Mouse (Mus musculus) c-Kit-positive CD71-positive TER-119-negative erythroid progenitor cells, embryonic 14.5 days (primary cell): ENCODE data around the gene Fhit.
"Not testable (repeated sequence)": the region's sequence is repeated elsewhere in the genome, so short reads cannot be mapped to it uniquely, and the experiment has no call there.

Experiments
- DNase-seq: peaks from one replicate; pipeline ENCODE4 v3.0.0-alpha.2; 2013; ENCODE audit warnings: low read depth

The Fhit gene

DNA sequence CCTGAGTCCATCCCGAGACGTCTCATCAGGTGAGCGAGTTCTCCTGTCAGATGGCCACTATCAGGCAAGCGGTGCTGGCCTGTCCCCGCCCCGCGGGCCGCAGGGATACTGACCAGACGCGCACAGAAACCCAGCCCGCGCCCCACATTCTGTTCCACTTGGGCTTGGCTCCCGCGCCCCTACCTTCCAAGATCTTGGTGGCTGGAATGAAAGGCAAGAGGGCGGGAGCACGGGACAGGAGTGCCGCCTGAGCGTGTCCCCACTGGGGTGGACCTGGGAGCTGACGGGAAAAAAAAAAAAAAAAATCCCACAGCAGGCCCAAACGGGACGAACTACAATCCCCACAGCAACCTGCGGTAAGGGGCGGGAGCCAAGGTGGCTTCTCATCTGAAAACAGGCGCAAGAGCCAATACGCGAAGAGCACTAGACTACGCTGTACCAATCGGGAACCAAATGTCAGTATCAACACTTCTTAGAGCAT is at the start of gene Fhit:
TSS of gene Fhit (minus strand) at position 285 of the 481 bp plus-strand sequence.
- DNase-seq = peak; percentile 46

DNA sequence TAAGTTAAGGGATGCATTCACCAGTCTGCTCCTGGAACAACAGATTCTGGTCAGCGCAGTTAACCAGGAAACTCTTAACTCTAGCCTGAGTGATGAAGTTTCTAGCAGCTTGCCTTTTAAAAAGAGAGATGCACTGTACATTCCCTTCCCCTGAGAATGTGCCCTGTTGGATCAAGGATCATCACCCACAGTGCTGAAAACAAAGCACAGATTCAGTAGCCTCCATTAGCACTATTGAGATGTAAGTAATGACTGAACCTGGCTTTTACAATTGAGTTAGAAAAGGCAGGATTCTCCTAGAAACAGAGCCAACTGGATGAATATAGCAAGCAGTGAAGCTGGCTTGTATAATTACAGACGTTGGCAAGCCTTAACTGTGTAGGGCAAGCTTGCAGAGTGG is 45.0 kb upstream of the Fhit start:
- DNase-seq = no peak

DNA sequence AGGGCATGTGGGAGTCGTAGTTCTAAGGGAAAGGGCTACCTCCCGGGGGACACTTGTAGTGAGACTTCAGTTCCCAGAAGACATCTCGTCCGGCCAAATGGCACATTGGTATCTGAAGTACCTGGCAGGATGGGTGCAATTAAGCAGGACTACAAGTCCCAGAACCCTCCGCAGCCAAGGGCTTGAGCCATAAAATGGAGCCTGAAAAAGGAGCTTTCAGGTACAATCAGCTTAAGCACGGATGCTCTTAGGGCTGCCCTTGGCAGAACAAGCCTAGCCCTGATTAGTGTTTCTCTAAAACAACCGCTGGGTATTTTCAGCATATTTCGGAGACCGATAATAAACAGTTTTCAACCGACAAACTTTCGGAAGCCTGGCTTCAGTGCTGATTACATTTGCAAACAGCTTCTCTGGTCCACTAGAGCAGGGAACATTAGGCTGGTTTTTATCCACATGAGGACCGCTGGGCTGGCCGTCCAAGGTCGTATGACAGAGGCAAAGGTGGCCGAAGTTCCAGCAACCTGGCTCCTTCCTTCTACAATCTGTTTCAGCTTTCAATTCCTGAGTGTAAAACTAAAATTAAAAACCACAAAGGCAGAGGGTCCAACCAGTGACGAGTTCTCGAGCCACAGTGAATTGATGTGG is 907 bp downstream of the Fhit start:
- DNase-seq = peak; percentile 34

DNA sequence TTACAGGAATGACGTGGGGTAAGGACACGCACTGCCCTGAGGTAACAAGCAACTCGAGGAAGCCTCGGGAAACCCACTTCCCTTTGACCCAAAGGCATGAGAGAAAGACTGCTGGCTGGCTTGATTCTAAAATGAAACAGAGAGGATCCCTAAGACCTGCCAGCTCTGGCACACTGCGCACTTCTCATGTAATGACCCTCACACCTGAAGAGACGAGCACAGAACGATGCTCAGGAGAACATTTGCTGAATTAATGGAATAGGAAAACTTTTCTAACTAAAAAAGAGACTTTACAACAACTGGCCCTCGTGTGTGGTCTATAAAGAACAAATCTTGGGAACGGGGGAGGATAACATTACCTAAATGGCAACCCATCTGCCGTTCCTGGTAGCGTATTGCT is 2.2 kb downstream of the Fhit start:
- DNase-seq = no peak

DNA sequence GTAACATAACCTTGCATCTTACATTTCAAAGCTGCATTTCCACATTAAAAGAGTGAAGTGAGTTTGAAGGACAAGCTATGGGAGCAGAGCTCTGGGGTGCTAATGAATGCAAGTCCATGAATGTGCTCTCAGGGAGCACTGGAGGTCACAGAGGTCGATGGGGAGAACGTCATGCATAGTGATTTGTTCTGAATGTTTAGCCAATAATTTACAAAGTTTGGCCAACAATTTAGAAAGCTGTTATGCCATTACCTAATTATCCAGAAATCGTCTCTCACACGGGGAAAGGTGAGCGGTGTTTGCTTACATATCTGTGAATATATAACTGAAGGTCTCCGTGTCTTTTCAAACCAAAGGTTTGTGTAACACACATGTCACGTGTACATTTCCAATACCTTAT is 2.8 kb downstream of the Fhit start:
- no peak for DNase-seq

DNA sequence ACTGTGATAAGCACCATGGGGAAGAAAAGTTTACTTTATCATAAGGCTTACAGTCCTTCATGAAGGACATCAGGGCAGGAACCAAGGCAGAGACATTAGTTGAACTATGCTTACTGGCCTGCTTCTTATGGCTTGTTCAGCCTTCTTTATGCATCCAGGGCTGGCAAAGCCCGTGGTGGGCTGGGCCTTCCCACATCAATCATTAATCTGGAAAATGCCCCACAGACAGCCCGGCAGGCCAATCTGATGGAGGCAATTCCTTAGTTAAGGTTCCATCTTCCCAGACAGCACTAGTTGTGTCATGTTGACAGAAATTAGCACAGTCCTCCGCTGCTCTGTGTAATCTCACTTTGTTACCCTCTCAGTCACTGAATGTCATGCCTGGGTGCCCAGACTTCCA is 4.1 kb downstream of the Fhit start:
- DNase-seq = no peak

DNA sequence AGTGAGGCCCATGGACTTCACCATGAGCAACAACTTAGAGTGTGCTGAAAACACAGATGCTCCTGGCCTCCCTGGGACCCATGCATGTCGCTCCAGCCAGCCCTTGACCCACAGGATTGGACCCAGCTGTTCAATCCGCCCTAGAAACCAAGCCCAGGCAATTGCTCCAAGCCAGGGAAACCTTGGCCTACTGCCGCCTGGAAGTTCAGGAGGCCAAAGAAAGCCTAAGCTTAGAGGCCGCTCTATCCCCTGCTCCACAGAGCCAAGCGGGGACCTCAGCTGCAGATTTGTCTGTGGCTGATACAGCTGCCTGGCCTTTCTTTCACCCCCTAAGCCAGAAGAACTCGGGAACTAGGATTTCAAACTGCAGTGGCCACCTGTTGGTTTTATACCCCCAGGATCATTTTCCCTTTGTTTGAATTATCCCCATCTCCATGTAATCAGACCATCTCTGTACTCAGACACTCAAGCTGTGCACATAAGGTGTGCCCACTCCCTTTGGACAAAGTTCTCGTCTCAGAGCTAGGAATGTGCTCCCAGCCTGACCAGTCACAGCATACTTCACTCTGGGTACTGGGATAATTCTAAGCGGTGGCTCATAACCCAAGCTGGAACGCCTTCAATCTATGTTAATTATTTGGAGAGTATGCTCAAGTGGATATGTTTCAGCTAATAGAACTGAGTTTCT is 10.1 kb downstream of the Fhit start:
- no peak for DNase-seq

DNA sequence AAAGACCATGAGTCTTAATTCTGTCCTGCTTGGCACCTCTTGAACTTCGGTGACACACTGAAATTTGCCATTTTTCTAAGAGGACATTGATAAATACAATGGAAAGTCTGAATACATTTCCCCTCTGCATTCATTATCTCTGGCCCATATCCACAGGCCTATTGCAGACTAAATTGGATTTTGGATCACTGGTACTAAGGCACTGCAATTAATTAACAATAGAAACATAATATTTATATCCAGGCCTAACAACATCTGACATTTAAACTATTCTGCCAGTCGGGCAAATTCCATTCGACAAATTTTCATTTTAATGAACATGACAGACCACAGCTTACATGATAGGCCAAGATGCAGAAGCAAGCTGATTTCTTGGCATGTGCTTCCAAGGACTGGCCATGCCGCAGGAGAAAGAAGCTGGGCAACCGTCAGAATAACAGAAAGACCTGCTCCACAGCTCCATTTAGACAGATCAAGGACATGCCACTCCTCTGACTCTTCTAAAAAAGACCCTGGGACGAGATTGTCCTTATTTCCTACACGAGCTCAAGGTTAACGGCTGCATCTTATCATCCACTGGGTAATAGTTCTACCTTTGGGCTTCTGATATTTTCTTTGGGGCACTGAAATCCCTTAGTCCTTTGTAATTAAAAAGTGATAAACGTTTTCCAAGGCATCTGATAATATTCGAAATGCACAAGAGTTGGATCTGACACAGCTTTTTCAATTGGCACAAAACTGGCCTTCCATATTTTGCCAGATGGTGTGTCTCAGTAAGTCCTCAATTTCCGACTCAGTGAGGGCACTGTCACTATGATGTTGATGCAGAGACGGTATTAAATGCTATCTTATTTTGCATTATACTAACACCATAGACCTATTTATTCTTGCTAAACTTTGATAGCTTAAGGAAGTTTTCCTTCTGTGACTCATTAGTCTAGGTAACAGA is 27.8 kb downstream of the Fhit start:
- no peak for DNase-seq

DNA sequence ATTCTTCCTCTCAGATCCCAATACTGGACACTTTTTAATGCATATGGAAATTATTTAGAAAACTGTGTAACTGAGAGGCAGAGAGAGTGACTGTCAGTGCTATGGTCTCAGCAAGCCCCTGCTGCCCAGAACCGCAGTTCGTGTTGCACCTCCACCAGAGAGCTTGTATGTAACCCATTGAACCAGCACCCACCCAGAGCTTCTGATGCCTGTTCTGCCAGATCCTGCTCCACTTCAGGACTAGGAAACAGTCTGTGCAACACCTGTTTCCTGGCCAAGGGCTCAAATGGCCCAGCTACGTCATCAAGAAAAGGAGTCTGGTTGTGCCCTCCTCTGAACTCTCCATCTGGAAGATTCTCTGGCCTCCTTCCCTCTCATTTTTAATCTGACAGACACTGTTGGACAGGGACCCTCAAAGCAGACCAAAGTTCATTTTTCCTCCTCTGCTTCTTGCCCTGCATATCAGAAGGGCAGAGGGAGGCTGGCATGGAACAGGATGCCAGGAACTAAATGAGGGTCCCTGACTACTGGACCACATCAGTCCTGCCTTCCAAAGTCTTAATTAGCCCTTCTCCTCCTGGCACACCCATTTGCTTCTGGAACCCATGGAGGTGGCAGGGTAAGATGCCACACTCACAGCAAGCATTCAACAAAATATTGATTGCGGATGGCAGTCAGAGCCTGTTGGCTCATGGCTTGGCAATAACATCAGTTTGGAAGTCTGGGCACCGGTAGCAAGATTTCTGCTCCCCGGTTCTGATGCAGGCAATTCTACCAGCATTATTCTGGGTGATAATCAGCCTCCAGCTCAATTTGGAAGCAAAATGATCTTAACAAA is 29.0 kb downstream of the Fhit start:
- no peak for DNase-seq

DNA sequence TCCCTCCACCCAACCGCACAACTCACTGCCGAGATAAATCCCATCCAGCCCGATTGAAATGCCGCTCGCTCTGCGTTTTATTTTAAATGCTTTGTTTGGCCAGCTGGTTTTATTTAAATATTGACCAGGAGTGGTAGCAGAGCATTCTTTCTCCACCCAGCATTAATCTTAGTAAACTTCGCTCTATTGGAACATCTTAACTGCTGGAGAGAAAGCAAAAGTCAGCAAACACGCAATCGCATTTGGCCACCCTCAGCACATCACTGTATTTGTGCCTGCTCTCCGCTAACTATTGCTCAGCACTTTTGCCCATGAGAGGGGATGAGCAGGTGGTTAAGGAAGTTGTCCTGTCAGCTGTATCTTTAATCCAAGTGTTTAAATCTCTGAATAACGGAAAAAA is 36.7 kb downstream of the Fhit start:
- DNase-seq = no peak

DNA sequence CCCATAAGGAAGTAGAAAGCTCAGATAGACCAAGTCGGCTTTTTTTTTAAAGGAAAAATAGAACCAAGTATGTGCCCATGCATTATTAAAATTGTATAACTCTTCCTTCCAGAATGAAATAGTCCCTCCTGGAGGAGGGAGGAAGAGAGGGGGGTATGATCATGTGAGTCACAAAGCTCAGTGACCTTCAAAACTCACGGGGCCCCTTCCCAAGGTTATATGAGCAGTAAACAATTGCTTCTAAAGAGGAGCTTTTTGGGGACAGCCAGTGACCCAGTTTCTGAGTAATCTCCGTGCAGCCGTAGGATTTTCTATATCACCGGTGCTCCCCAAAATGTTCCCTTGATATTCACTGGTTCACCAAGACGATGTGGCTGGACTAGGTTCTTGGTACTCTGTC is 42.8 kb downstream of the Fhit start:
- DNase-seq = no peak

DNA sequence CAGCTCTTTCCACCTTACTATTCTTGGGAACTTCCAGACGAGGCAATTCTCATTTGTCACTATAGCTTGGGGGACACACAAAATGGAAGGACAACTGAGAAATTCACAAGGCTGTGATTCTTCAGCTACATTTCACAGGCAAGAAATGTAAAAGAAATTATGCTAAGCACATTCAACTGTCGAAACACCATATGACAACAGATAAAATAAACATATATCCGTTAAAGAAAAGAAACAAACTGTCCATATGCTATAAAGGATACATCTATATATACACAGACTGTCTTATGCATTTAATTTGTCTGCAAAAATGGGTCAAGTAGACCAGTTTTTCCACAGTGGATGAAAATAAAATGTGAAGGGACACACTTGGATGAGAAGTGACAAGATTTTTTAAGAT is 76.2 kb downstream of the Fhit start:
- DNase-seq = no peak

DNA sequence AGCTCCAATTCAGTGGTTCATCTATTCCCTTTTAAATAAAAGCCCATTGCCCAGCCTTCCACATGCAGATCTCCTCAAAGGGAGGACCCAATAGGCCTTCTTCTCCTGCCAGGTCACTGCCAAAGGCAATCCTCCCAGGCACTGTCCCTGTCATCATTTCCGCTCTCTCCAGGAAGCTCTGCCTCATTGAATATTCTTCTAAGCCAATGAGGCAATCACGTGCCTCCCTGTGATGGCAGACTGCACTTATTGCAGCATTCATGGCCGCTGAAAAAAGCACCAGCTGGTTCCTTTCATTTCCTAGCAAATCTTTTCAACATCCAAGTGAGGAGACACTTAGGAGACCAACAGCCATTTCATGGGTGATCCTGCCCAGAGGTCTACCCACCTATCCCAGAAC is 77.9 kb downstream of the Fhit start:
- no peak for DNase-seq

DNA sequence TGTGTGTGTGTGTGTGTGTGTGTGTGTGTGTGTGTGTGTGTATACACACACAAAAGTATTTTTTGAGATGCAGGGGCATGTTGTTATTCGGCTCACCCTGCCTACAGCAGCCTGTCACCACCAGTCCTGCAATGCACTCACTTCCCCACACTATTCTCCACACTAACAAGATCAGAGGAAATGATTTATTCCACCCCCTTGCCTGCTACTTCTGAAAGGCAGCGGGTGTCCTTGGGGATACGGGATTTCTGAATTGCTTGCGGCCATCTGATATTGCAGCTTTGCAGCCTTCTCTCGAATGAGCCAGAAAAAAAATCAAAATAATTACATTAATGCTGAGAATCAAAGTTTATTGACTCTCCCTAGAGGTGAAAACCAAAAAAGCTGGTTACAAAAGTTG is 78.4 kb downstream of the Fhit start:
- no peak for DNase-seq

DNA sequence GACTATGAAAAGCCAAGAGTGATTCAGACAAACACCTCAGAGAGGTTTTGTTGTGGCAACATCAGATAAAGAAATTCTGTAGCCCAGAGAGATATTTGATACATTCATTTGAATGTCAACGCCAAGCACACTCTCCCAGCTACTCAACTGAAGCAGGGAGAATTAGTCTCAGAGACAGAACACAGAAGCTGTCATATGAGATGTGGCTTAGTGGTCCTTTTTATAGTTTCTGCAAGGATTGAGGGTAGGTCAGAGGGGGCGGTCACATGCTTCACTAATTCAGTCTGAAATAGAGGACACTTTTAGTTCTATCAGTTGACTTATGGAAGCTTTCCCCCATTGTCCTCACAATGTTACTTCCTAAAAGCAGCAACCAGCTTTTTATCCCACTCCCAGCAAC is 98.2 kb downstream of the Fhit start:
- no peak for DNase-seq

DNA sequence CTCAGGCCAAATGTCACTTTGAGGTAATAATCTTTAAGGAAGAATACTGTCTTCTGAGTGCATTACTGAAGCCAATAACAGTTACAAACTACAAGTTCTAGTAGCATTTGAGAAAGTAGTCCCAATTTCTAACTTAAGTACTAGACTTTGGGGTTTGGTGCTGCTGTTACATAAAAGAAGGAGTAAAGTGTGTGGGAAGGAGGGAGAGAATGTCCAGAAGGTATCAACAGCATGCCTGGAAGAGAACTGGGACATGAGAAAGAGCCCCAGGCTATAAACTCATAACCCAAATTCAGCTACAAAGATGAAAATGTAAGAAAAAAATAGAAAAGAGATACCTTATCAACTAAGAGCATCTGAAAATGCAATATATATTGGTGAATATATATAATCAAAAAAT is 101.6 kb downstream of the Fhit start:
- DNase-seq = no peak

DNA sequence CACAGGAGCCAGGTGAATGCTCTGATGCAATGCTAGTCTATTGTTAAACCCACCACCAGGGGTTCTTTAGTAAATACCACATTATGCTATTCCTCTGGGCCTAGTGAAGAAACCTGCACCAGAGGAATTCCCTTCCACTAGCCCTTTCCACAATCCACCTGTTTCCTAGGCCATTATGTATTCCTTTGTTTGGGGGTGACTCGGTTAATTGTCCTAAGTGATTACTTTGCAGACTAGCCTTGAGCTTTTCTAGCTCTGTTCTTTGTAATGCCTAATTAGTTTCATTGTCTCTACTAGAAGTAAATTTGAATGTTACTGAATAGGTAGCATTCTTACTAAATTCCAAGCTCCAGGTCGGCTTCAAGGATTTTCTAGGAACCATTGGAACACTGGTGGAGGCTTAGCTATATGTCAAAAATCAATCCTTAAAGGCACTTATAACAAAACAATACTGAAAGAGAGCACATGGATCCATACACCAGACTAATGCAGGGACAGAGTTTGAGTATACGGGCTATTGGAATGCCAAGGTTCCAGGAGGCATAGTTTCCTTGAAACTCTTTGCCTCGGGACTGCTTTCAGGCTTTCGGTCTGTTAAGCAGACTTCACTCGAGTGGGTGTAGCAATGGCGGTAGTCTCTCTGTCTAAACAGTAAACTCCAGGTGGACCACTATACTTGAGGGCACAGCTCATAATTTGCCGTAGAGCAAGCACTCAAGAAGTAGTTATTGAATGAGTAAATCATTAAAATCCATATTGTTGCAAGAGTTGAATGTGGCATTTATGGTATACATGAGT is 122.1 kb downstream of the Fhit start:
- not testable (repeated sequence) for DNase-seq

DNA sequence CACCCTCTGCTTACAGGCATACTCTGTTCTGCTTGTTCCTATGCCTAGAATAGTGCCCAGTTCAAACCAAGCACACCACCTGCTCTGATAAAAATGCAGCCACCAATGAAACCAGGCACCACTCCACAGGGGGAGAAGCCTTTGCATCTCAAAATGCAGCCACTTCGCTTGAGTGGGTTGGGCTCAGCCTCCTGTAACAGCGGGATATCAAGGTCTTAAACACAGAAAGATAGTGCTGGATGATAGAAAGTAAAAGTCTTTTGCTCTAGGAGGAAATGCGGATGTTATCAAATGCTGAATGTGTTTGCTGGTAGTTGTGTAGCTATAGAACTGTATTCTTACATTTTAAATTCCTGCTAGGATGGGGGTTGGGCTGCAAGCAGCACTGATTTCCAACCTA is 140.4 kb downstream of the Fhit start:
- no peak for DNase-seq

DNA sequence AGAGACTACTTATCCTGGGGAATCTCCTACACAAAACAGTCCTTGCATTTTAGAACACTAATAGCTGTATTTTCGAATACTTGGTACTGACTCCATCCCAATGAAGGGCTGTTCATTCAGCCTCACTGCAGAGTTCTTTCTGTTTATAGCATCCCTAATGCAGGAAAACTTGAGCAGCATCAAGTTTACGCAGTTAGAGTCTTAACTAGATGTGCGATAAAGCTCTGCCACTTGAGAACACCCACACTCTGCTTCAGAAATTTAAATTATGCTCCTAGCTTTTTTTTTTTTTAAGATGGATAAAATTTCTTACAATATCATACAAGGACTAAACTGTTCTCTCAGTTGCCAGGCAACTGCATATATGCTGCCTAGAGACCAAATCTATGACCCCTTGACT is 183.2 kb downstream of the Fhit start:
- DNase-seq = no peak

DNA sequence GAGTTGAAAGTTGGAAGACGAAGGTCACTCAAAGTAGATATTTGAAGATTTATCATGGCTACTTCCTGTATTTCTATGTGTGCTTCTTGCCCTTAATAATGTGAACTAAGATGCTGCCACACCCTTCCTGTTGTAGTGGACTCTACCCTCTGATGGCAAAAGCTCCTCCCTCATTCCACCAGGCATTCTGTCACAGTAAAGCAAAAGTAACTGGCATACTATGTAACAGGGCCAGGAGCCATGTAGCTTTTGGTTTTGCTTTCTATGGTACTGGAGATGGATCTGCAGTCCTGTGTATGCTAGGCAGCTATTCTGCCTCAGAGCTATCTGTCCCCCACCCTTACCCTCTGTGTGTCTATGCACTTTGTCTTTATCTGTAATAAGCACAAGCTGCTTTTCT is 220.2 kb downstream of the Fhit start:
- no peak for DNase-seq

DNA sequence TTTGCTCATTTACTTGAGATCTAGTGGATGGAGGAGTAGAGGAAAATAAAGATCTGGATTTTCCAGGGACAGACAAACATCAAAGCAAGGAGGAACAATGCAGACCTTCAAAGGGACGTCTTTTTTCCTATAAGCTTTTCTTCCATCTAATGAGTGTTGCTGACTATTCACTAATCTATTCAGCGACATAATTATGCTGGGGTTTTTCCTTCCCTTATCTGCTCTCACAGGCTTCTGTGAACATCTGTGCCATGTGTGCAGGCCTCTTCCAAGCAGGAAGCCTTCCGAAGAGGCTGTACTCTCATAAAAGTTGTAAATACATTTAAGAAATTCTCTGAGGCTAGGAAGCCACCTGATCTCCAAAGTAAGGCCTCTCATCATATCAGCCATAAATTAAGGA is 228.2 kb downstream of the Fhit start:
- no peak for DNase-seq
